Mouse (Mus musculus): ENCODE measurements around the gene Ssx2ip.

Ssx2ip gene

GRCm38 (mm10) chr3:146404311-146405201 is at the start of gene Ssx2ip:
Gene Ssx2ip, plus strand, starts transcription at chr3:146404642.
- peak; percentile 97 for DNase-seq (ENCODE audit: extremely low spot score)

GRCm38 (mm10) chr3:146355146-146355545 is 49.3 kb upstream of the Ssx2ip start:
- DNase-seq (ENCODE audit: extremely low spot score), result no peak

- no peak for DNase-seq (ENCODE audit: extremely low spot score)
Measured at GRCm38 (mm10) chr3:146365471-146365870, 39.0 kb upstream of the Ssx2ip start.

- no peak for DNase-seq (ENCODE audit: extremely low spot score)
Measured at GRCm38 (mm10) chr3:146367058-146367457, 37.4 kb upstream of the Ssx2ip start.

- no peak for DNase-seq (ENCODE audit: extremely low spot score)
Measured at GRCm38 (mm10) chr3:146370553-146371095, 33.8 kb upstream of the Ssx2ip start.

GRCm38 (mm10) chr3:146371201-146371600 is 33.2 kb upstream of the Ssx2ip start:
- no peak for DNase-seq (ENCODE audit: extremely low spot score)

GRCm38 (mm10) chr3:146374596-146375175 is 29.8 kb upstream of the Ssx2ip start:
- no peak for DNase-seq (ENCODE audit: extremely low spot score)

GRCm38 (mm10) chr3:146375224-146375657 is 29.2 kb upstream of the Ssx2ip start:
- DNase-seq (ENCODE audit: extremely low spot score), result peak; percentile 20

GRCm38 (mm10) chr3:146376337-146377130 is 27.9 kb upstream of the Ssx2ip start:
- DNase-seq (ENCODE audit: extremely low spot score), result no peak

GRCm38 (mm10) chr3:146377216-146377615 is 27.2 kb upstream of the Ssx2ip start:
- DNase-seq (ENCODE audit: extremely low spot score), result no peak

- no peak for DNase-seq (ENCODE audit: extremely low spot score)
Measured at GRCm38 (mm10) chr3:146378753-146379152, 25.7 kb upstream of the Ssx2ip start.

- DNase-seq (ENCODE audit: extremely low spot score), result peak; percentile 58
Measured at GRCm38 (mm10) chr3:146379740-146380466, 24.5 kb upstream of the Ssx2ip start.

- DNase-seq (ENCODE audit: extremely low spot score), result no peak
Measured at GRCm38 (mm10) chr3:146380874-146381273, 23.6 kb upstream of the Ssx2ip start.

GRCm38 (mm10) chr3:146381471-146381870 is 23.0 kb upstream of the Ssx2ip start:
- DNase-seq (ENCODE audit: extremely low spot score), result no peak

- no peak for DNase-seq (ENCODE audit: extremely low spot score)
Measured at GRCm38 (mm10) chr3:146386800-146387199, 17.6 kb upstream of the Ssx2ip start.

- DNase-seq (ENCODE audit: extremely low spot score), result no peak
Measured at GRCm38 (mm10) chr3:146392656-146393321, 11.7 kb upstream of the Ssx2ip start.

- DNase-seq (ENCODE audit: extremely low spot score), result no peak
Measured at GRCm38 (mm10) chr3:146393641-146394100, 10.8 kb upstream of the Ssx2ip start.

- DNase-seq (ENCODE audit: extremely low spot score), result no peak
Measured at GRCm38 (mm10) chr3:146396256-146396655, 8.2 kb upstream of the Ssx2ip start.

GRCm38 (mm10) chr3:146396934-146397333 is 7.5 kb upstream of the Ssx2ip start:
- DNase-seq (ENCODE audit: extremely low spot score), result no peak

GRCm38 (mm10) chr3:146397847-146398246 is 6.6 kb upstream of the Ssx2ip start:
- DNase-seq (ENCODE audit: extremely low spot score), result no peak

GRCm38 (mm10) chr3:146399203-146399602 is 5.2 kb upstream of the Ssx2ip start:
- DNase-seq (ENCODE audit: extremely low spot score), result no peak

Measured in embryo, embryonic 9.5 days (tissue).